Mouse (Mus musculus) limb, embryonic 14.5 days (tissue): ENCODE measurements around the gene Pno1. TPM values are rescaled to one million over a fixed set of nuclear protein-coding genes. Genes with fewer than 3 reads are reported as not detected.

ENCODE experiments used
- ATAC-seq: fragments of 200-750 bp; cut with Nextera tagmentation; 2 replicates; pipeline ENCODE4 v1.8.0; 2017; ENCODE audit warnings: low read depth, moderate number of reproducible peaks, moderate TSS enrichment; ENCODE audit not compliant: low FRiP score
- DNase-seq: peaks from one replicate; pipeline ENCODE4 v3.0.0-alpha.2; 2015; ENCODE audit warnings: low spot score
- H3K27ac ChIP-seq: fragments of 300-500 bp; sonication (generic); replicated peaks from 2 replicates; pipeline ENCODE4 v1.5.1; 2014; ENCODE audit warnings: low read depth, mild to moderate bottlenecking, low read length, moderate library complexity, mixed read lengths
- H3K27me3 ChIP-seq: fragments of 300-500 bp; sonication (generic); 2 replicates; pipeline ENCODE4 v1.6.1; 2014; ENCODE audit warnings: low read length, mixed read lengths; ENCODE audit not compliant: control insufficient read depth, insufficient read depth
- H3K36me3 ChIP-seq: fragments of 300-500 bp; sonication (generic); 2 replicates; pipeline ENCODE4 v1.6.1; 2014; ENCODE audit warnings: mild to moderate bottlenecking, low read length, moderate library complexity, mixed read lengths; ENCODE audit not compliant: control insufficient read depth, insufficient read depth
- H3K4me1 ChIP-seq: fragments of 300-500 bp; sonication (generic); 2 replicates; pipeline ENCODE4 v1.6.1; 2014; ENCODE audit warnings: antibody characterized with exemption, low read length, mixed read lengths; ENCODE audit not compliant: control insufficient read depth, insufficient read depth
- H3K4me2 ChIP-seq: fragments of 300-500 bp; sonication (generic); replicated peaks from 2 replicates; pipeline ENCODE4 v1.6.1; 2014; ENCODE audit warnings: low read depth, mild to moderate bottlenecking, low read length, moderate library complexity; ENCODE audit not compliant: severe bottlenecking
- H3K4me3 ChIP-seq: fragments of 300-500 bp; sonication (generic); replicated peaks from 2 replicates; pipeline ENCODE4 v1.5.1; 2014; ENCODE audit warnings: low read length
- H3K9ac ChIP-seq: fragments of 300-500 bp; sonication (generic); 2 replicates; pipeline ENCODE4 v1.6.1; 2014; ENCODE audit warnings: mild to moderate bottlenecking, low read depth, low read length, moderate library complexity; ENCODE audit not compliant: severe bottlenecking
- H3K9me3 ChIP-seq: fragments of 300-500 bp; sonication (generic); 2 replicates; pipeline ENCODE4 v1.6.1; 2016; ENCODE audit warnings: low read length; ENCODE audit not compliant: control insufficient read depth
- POLR2A ChIP-seq: fragments of 200-500 bp; IDR thresholded peaks from 2 replicates; pipeline ENCODE4 v1.8.0; 2012; ENCODE audit warnings: inconsistent platforms, mild to moderate bottlenecking, moderate library complexity, borderline replicate concordance; ENCODE audit not compliant: insufficient read depth, insufficient read length; ENCODE audit errors: extremely low read depth
- WGBS: fragments of 180-500 bp; shearing (Covaris S2); extraction: QIAGEN DNeasy Blood & Tissue Kit; methylation state at CpG from one replicate; pipeline ENCODE4 v1.1.7; 2014; 5-methylcytosine and 5-hydroxymethylcytosine counted together
- polyA plus RNA-seq, 2 experiments: library from polyadenylated mRNA; depleted of rRNA in 1 of 2; stranded (reverse) in 1 of 2; unstranded in 1 of 2; fragments of >200 nt; fragmentation: Nextera tagmentation in 1 of 2; extraction: Ambion mirVana in 1 of 2; gene quantifications; 2 replicates each; pipeline versions ENCODE4 v1.2.1 to v1.2.3; 2012 to 2014

The Pno1 gene
- polyA plus RNA-seq, 2 experiments: 20.0 to 75.6 TPM

- Histone ChIP-seq H3K4me2 (no peak overlapping the region), H3K27me3 (no peaks in the 10 kb centered on the region), H3K4me1 (no peaks in the 10 kb centered on the region), H3K9me3 (no peaks in the 10 kb centered on the region), H3K36me3 (peaks cover 30% of the 10 kb centered on the region), H3K4me3 (no peak overlapping the region), H3K9ac (no peak overlapping the region), H3K27ac (no peak overlapping the region)
- TF ChIP-seq POLR2A: no peak
- no peak for DNase-seq
- 89% methylated on average over 9 of the region's 9 CpGs for WGBS
- no peak for ATAC-seq
Measured at GRCm38 (mm10) chr11:17192151-17192844, 19.1 kb downstream of the Pno1 start.

- Histone ChIP-seq H3K9ac (no peak overlapping the region), H3K4me2 (no peak overlapping the region), H3K9me3 (no peaks in the 10 kb centered on the region), H3K4me3 (no peak overlapping the region), H3K27ac (no peak overlapping the region), H3K27me3 (no peaks in the 10 kb centered on the region), H3K4me1 (no peaks in the 10 kb centered on the region), H3K36me3 (peaks cover 4% of the 10 kb centered on the region; the same call in 1 of the 2 replicates)
- DNase-seq (no peak), ATAC-seq (no peak)
- 63% methylated on average over 3 of the region's 3 CpGs for WGBS
- TF ChIP-seq POLR2A: no peak
Measured at GRCm38 (mm10) chr11:17188786-17189185, 22.6 kb downstream of the Pno1 start.

GRCm38 (mm10) chr11:17187649-17188048 is 23.7 kb downstream of the Pno1 start:
- no peak for ATAC-seq
- DNase-seq: no peak
- Histone ChIP-seq H3K27ac (no peak overlapping the region), H3K4me1 (no peaks in the 10 kb centered on the region), H3K27me3 (no peaks in the 10 kb centered on the region), H3K9ac (no peak overlapping the region), H3K36me3 (peaks cover 4% of the 10 kb centered on the region; the same call in 1 of the 2 replicates), H3K4me2 (no peak overlapping the region), H3K4me3 (no peak overlapping the region), H3K9me3 (no peaks in the 10 kb centered on the region)
- WGBS: 79% methylated on average over 3 of the region's 3 CpGs
- TF ChIP-seq POLR2A: no peak

- DNase-seq (no peak), ATAC-seq (no peak)
- H3K9me3 ChIP-seq: no peaks in the 10 kb centered on the region
- H3K4me2 ChIP-seq: no peak overlapping the region
- H3K4me1 ChIP-seq: peaks cover 2% of the 10 kb centered on the region; the same call in 1 of the 2 replicates
- H3K27me3 ChIP-seq: no peaks in the 10 kb centered on the region
- H3K4me3 ChIP-seq: no peak overlapping the region
- no peak overlapping the region for H3K9ac ChIP-seq
- peaks cover 4% of the 10 kb centered on the region; the same call in 1 of the 2 replicates for H3K36me3 ChIP-seq
- H3K27ac ChIP-seq: no peak overlapping the region
- TF ChIP-seq POLR2A: no peak
- 90% methylated on average over 2 of the region's 2 CpGs for WGBS
Measured at GRCm38 (mm10) chr11:17183165-17183564, 28.2 kb downstream of the Pno1 start.

- H3K4me3 ChIP-seq: no peak within 1 kb of the TSS
- no peak within 1 kb of the TSS for H3K4me2 ChIP-seq
- no peaks in the 10 kb centered on the region for H3K36me3 ChIP-seq
- H3K4me1 ChIP-seq: peaks cover 2% of the 10 kb centered on the region; the same call in 1 of the 2 replicates
- H3K27me3 ChIP-seq: no peaks in the 10 kb centered on the region
- WGBS: 67% methylated on average over 3 of the region's 3 CpGs
- no peak for DNase-seq
- no peak within 1 kb of the TSS for H3K9ac ChIP-seq
- ATAC-seq: no peak
- H3K27ac ChIP-seq: no peak within 1 kb of the TSS
- no peak for TF ChIP-seq POLR2A
- H3K9me3 ChIP-seq: no peaks in the 10 kb centered on the region
Measured at GRCm38 (mm10) chr11:17181807-17182206, 29.6 kb downstream of the Pno1 start, which contains the start of gene Wdr92. Gene Wdr92 (plus strand): TSS chr11:17182107.
